ENCODE assay signal across 19 mouse cellular contexts in genomic region chr5:36427831-36428230, GRCm38 (mm10). TPM values are rescaled to one million over a fixed set of nuclear protein-coding genes. Genes with fewer than 3 reads are reported as not detected.
DNase-seq lines count a peak whose midpoint lies in the region; ATAC-seq and TF ChIP-seq lines count a peak whose summit lies in the region.
"Had no signal": no experiment of that assay in that cellular context is flagged by ENCODE, and none has a peak within 500 bp of the region (broad histone marks: within the 10 kb centered on the region; RNA-seq: fewer than 3 reads in every experiment).

No protein-coding gene starts in this region.

- no peak overlapping the region for H3K27ac ChIP-seq in hindbrain, embryonic 12.5 days
- no peak overlapping the region for H3K27ac ChIP-seq in hindbrain, embryonic 11.5 days (ENCODE audit: low read depth, low read length)
- no peak overlapping the region for H3K27ac ChIP-seq in lung, postnatal 0 days (ENCODE audit: low read length)
- H3K27ac ChIP-seq: forebrain, embryonic 12.5 days; heart, adult 2 months; intestine, embryonic 15.5 days; lung, embryonic 15.5 days had no signal

- H3K4me2 ChIP-seq in hindbrain, embryonic 12.5 days (replicated peaks): no peak overlapping the region
- H3K4me2 ChIP-seq in hindbrain, embryonic 11.5 days (replicated peaks; ENCODE audit: low read depth, low read length): no peak overlapping the region
- 0 out of 2 replicates have a peak overlapping the region, but pooled peaks have one; percentile 11 for H3K4me2 ChIP-seq in lung, postnatal 0 days (replicated peaks; ENCODE audit: low read depth, low read length)
- H3K4me2 ChIP-seq: forebrain, embryonic 12.5 days; intestine, embryonic 15.5 days; liver, embryonic 11.5 days; lung, embryonic 15.5 days had no signal

- no peak overlapping the region for H3K4me3 ChIP-seq in hindbrain, embryonic 12.5 days
- H3K4me3 ChIP-seq in hindbrain, embryonic 11.5 days (ENCODE audit: low read depth, low read length): no peak overlapping the region
- H3K4me3 ChIP-seq in lung, postnatal 0 days (ENCODE audit: low read depth, low read length): no peak overlapping the region
- H3K4me3 ChIP-seq: forebrain, embryonic 12.5 days; heart, adult 2 months; intestine, embryonic 15.5 days; lung, embryonic 15.5 days had no signal

- no peak for TF ChIP-seq CTCF in lung, postnatal 0 days (IDR thresholded peaks at IDR 0.05)

- H3K9me3 ChIP-seq in hindbrain, embryonic 12.5 days (replicated peaks): no peaks in the 10 kb centered on the region
- H3K9me3 ChIP-seq in hindbrain, embryonic 11.5 days (ENCODE audit: control insufficient read depth, low read length): no peaks in the 10 kb centered on the region
- no peaks in the 10 kb centered on the region for H3K9me3 ChIP-seq in lung, postnatal 0 days (ENCODE audit: low read length)
- H3K9me3 ChIP-seq: forebrain, embryonic 12.5 days; intestine, embryonic 15.5 days; lung, embryonic 15.5 days had no signal

- no peaks in the 10 kb centered on the region for H3K36me3 ChIP-seq in hindbrain, embryonic 12.5 days
- no peaks in the 10 kb centered on the region for H3K36me3 ChIP-seq in hindbrain, embryonic 11.5 days (ENCODE audit: control insufficient read depth, insufficient read depth, low read length)
- H3K36me3 ChIP-seq in lung, postnatal 0 days (ENCODE audit: insufficient read depth, low read length): no peaks in the 10 kb centered on the region
- H3K36me3 ChIP-seq: forebrain, embryonic 12.5 days; intestine, embryonic 15.5 days; lung, embryonic 15.5 days had no signal

- ATAC-seq in hindbrain, embryonic 12.5 days (ENCODE audit: low FRiP score): no peak
- ATAC-seq in hindbrain, embryonic 11.5 days (ENCODE audit: low FRiP score): no peak; the same call in 1 of the 2 replicates
- no peak for ATAC-seq in lung, postnatal 0 days
- ATAC-seq: intestine, embryonic 15.5 days had no signal

- H3K9ac ChIP-seq in hindbrain, embryonic 12.5 days: 0 out of 2 replicates have a peak overlapping the region, but pooled peaks have one; percentile 0
- no peak overlapping the region for H3K9ac ChIP-seq in hindbrain, embryonic 11.5 days (ENCODE audit: low read depth, low read length)
- no peak overlapping the region for H3K9ac ChIP-seq in lung, postnatal 0 days (replicated peaks; ENCODE audit: low read depth)
- H3K9ac ChIP-seq: forebrain, embryonic 12.5 days; intestine, embryonic 15.5 days; lung, embryonic 15.5 days had no signal

- H3K27me3 ChIP-seq in hindbrain, embryonic 12.5 days: no peaks in the 10 kb centered on the region; the same call in 1 of the 2 replicates
- no peaks in the 10 kb centered on the region for H3K27me3 ChIP-seq in hindbrain, embryonic 11.5 days (ENCODE audit: control insufficient read depth, insufficient read depth, low read length)
- no peaks in the 10 kb centered on the region for H3K27me3 ChIP-seq in lung, postnatal 0 days (replicated peaks; ENCODE audit: insufficient read depth, low read length)
- H3K27me3 ChIP-seq: forebrain, embryonic 12.5 days; intestine, embryonic 15.5 days had no signal

- H3K4me1 ChIP-seq in hindbrain, embryonic 12.5 days: peaks cover 25% of the 10 kb centered on the region
- 0 out of 2 replicates have a peak, but pooled peaks cover 3% of the 10 kb centered on the region for H3K4me1 ChIP-seq in hindbrain, embryonic 11.5 days (replicated peaks; ENCODE audit: control insufficient read depth, insufficient read depth, low read length)
- H3K4me1 ChIP-seq in lung, postnatal 0 days (ENCODE audit: insufficient read depth, low read depth, low read length): no peaks in the 10 kb centered on the region
- H3K4me1 ChIP-seq: lung, embryonic 15.5 days had no signal

- WGBS in hindbrain, embryonic 12.5 days: 47% methylated on average over 11 of the region's 11 CpGs
- 46% methylated on average over 11 of the region's 11 CpGs for WGBS in hindbrain, embryonic 11.5 days
- 19% methylated on average over 11 of the region's 11 CpGs for WGBS in lung, postnatal 0 days

- DNase-seq in hindbrain, embryonic 11.5 days (ENCODE audit: low spot score): no peak
- DNase-seq in lung, postnatal 0 days (ENCODE audit: low spot score): no peak
- no peak for DNase-seq in lung, adult 18-20 months
- peak; percentile 39 for DNase-seq in adrenal gland, postnatal 25 days
- peak; percentile 60 for DNase-seq in mesoderm, embryonic 11.5 days (ENCODE audit: low read depth, low spot score)
- no peak for DNase-seq in right cerebral cortex, adult 2 months (ENCODE audit: low spot score in 2 of 2)
- DNase-seq: cerebellum, adult 8-10 months; gastrocnemius, postnatal 14 days; heart, adult 2 months; heart, postnatal 14 days; layer of hippocampus, postnatal 36 days; left cerebral cortex, postnatal 4 days; right cerebral cortex, adult 18-20 months had no signal

- TF ChIP-seq EP300 in lung, postnatal 0 days (IDR thresholded peaks at IDR 0.05): no peak

RNA-seq across cellular contexts. Expression of gene Sorcs2, which starts 29.9 kb away (rescaled TPM):
- 17.2 and 17.5 TPM in 2 replicates for polyA plus RNA-seq in hindbrain, embryonic 12.5 days (2016; fragmentation: Nextera tagmentation; extraction: Ambion mirVana)
- 4.1 and 6.0 TPM in 2 replicates for polyA plus RNA-seq in hindbrain, embryonic 11.5 days (2014; fragmentation: Nextera tagmentation; extraction: Ambion mirVana)
- 9.4 TPM in 2 replicates for polyA plus RNA-seq in lung, postnatal 0 days (2015; fragmentation: Nextera tagmentation; extraction: Ambion mirVana)
- 13.2 and 13.4 TPM in 2 replicates for total RNA-seq in adrenal gland, postnatal 25 days (2021)
- total RNA-seq: common myeloid progenitor, adult 5-6 weeks had no signal

RNA-seq across cellular contexts. Expression of gene Grpel1, which starts 37.0 kb away (rescaled TPM):
- polyA plus RNA-seq in hindbrain, embryonic 12.5 days (2016; fragmentation: Nextera tagmentation; extraction: Ambion mirVana): 42.3 and 43.6 TPM in 2 replicates
- 52.5 and 57.6 TPM in 2 replicates for polyA plus RNA-seq in hindbrain, embryonic 11.5 days (2014; fragmentation: Nextera tagmentation; extraction: Ambion mirVana)
- 35.1 and 35.8 TPM in 2 replicates for polyA plus RNA-seq in lung, postnatal 0 days (2015; fragmentation: Nextera tagmentation; extraction: Ambion mirVana)
- 68.9 and 70.2 TPM in 2 replicates for total RNA-seq in adrenal gland, postnatal 25 days (2021)

RNA-seq across cellular contexts. Expression of gene Tada2b, which starts 56.3 kb away (rescaled TPM):
- 2.5 and 2.7 TPM in 2 replicates for polyA plus RNA-seq in hindbrain, embryonic 12.5 days (2016; fragmentation: Nextera tagmentation; extraction: Ambion mirVana)
- polyA plus RNA-seq in hindbrain, embryonic 11.5 days (2014; fragmentation: Nextera tagmentation; extraction: Ambion mirVana): 4.6 and 4.9 TPM in 2 replicates
- polyA plus RNA-seq in lung, postnatal 0 days (2015; fragmentation: Nextera tagmentation; extraction: Ambion mirVana): 1.9 and 2.2 TPM in 2 replicates
- 34.1 and 40.9 TPM in 2 replicates for total RNA-seq in adrenal gland, postnatal 25 days (2021)

RNA-seq across cellular contexts. Expression of gene Ccdc96, which starts 56.6 kb away (rescaled TPM):
- polyA plus RNA-seq in hindbrain, embryonic 12.5 days (2016; fragmentation: Nextera tagmentation; extraction: Ambion mirVana): 4.7 and 5.0 TPM in 2 replicates
- polyA plus RNA-seq in hindbrain, embryonic 11.5 days (2014; fragmentation: Nextera tagmentation; extraction: Ambion mirVana): 3.6 and 4.8 TPM in 2 replicates
- polyA plus RNA-seq in lung, postnatal 0 days (2015; fragmentation: Nextera tagmentation; extraction: Ambion mirVana): 2.1 and 2.8 TPM in 2 replicates
- 0.43 and 0.49 TPM in 2 replicates for total RNA-seq in adrenal gland, postnatal 25 days (2021)

Comparison
In these comparisons a context has a peak if more than half of its experiments do, and no peak if none do; other contexts are left out.
1. DNase-seq: peak in adrenal gland, postnatal 25 days (single experiment) and mesoderm, embryonic 11.5 days (single experiment); none in hindbrain, embryonic 11.5 days (single experiment), lung, postnatal 0 days (single experiment), lung, adult 18-20 months (0 of 2) and right cerebral cortex, adult 2 months (0 of 2).